Mouse (Mus musculus) ES-E14 (cell line): ENCODE data around the gene Pik3r6. TPM values are rescaled to one million over a fixed set of nuclear protein-coding genes. Genes with fewer than 3 reads are reported as not detected.

ENCODE experiments used
- DNase-seq: peaks from one replicate; pipeline ENCODE4 v3.0.0-alpha.2; 2013; ENCODE audit warnings: low read depth, low spot score
- H3K27ac ChIP-seq: 2 replicates; pipeline ENCODE4 v1.5.1; 2012; ENCODE audit warnings: low read depth, mild to moderate bottlenecking, low read length, moderate library complexity, mixed read lengths; ENCODE audit not compliant: poor library complexity, insufficient read depth, severe bottlenecking
- H3K36me3 ChIP-seq: 2 replicates; pipeline ENCODE4 v1.6.1; 2012; ENCODE audit warnings: mild to moderate bottlenecking, low read length, moderate library complexity, mixed read lengths; ENCODE audit not compliant: control insufficient read depth, poor library complexity, insufficient read depth, severe bottlenecking
- H3K4me1 ChIP-seq, 2 experiments: fragments of 150-350 bp in 1 of 2; sonication (generic) in 1 of 2; 2 replicates each; pipeline ENCODE4 v1.6.1; 2012; ENCODE audit warnings: low read length in 2 of 2, mild to moderate bottlenecking in 1 of 2, mixed read lengths in 1 of 2; ENCODE audit not compliant: control insufficient read depth in 2 of 2, insufficient read depth in 2 of 2, poor library complexity in 1 of 2
- H3K4me3 ChIP-seq, 2 experiments: fragments of 150-350 bp in 1 of 2; sonication (generic) in 1 of 2; 2 replicates each; pipeline ENCODE4 v1.5.1; 2012; ENCODE audit warnings: low read length in 2 of 2, low read depth in 1 of 2, mild to moderate bottlenecking in 1 of 2, mixed read lengths in 1 of 2; ENCODE audit not compliant: insufficient read depth in 1 of 2, poor library complexity in 1 of 2, severe bottlenecking in 1 of 2
- H3K9ac ChIP-seq: 2 replicates; pipeline ENCODE4 v1.6.1; 2012; ENCODE audit warnings: low read depth, mild to moderate bottlenecking, low read length, mixed read lengths; ENCODE audit not compliant: poor library complexity, insufficient read depth, severe bottlenecking
- H3K9me3 ChIP-seq: fragments of 150-350 bp; sonication (generic); 2 replicates; pipeline ENCODE4 v1.6.1; 2012; ENCODE audit warnings: low read depth, mild to moderate bottlenecking, low read length; ENCODE audit not compliant: control insufficient read depth, insufficient read depth
- CHD2 ChIP-seq: IDR thresholded peaks from 2 replicates; pipeline ENCODE4 v1.6.1; 2014; ENCODE audit warnings: mild to moderate bottlenecking, low read depth, low read length, inconsistent platforms
- HCFC1 ChIP-seq: IDR thresholded peaks from 2 replicates; pipeline ENCODE4 v1.6.1; 2012; ENCODE audit warnings: low read length, inconsistent platforms, borderline replicate concordance; ENCODE audit not compliant: insufficient read depth
- MAFK ChIP-seq: IDR thresholded peaks from 2 replicates; pipeline ENCODE4 v1.6.1; 2014; ENCODE audit warnings: mild to moderate bottlenecking, low read depth, low read length, inconsistent platforms; ENCODE audit not compliant: insufficient read depth
- ZC3H11A ChIP-seq: IDR thresholded peaks from 2 replicates; pipeline ENCODE4 v1.6.1; 2012; ENCODE audit warnings: low read depth, mild to moderate bottlenecking, inconsistent platforms, low read length, borderline replicate concordance
- ZNF384 ChIP-seq: IDR thresholded peaks from 2 replicates; pipeline ENCODE4 v1.6.1; 2012; ENCODE audit warnings: low read depth, low read length, inconsistent platforms
- in situ Hi-C, 2 experiments: fragments of 600-800 bp; cut with MboI; formaldehyde crosslinking; loops; one replicate each; pipeline ENCODE4 v1.15.1; 2025; ENCODE audit warnings: low sequenced_read_pairs in 2 of 2, inconsistent platforms in 1 of 2; ENCODE audit not compliant: unreplicated experiment in 2 of 2
- total RNA-seq: library from RNA; depleted of rRNA; stranded (reverse); fragments of 300-350 nt; gene quantifications from 2 replicates; pipeline ENCODE4 v1.2.3, GENCODE M21; 2012

Gene Pik3r6
- total RNA-seq, 1 experiment, result 0.40 TPM

DNA sequence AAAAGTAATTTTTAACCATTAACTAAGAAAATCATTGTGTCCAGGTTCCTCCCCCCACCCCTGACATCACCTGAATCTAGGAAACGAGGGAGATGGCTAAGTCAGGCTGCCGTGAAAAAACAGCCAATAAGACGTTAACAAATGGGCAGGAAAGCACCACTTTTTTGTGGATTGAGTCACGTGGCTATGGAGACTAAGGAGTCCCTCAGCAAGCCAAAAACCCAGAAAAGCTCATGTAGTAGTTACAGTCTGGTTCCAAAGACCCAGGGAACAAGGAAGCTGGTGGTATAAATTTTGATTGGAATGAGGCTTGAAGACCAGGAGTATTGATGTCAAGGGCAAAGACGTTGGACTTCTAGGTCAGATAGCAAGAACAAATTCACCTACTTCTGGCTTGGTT is 5.8 kb downstream of the Pik3r6 start:
- in situ Hi-C loops, result no loop called here
- H3K36me3 ChIP-seq, result no peaks in the 10 kb centered on the region
- no peak for TF ChIP-seq ZC3H11A
- TF ChIP-seq MAFK, result no peak
- H3K9ac ChIP-seq, result no peak overlapping the region
- H3K4me1 ChIP-seq, result no peaks in the 10 kb centered on the region
- no peak for DNase-seq
- H3K9me3 ChIP-seq, result peaks cover 2% of the 10 kb centered on the region; the same call in 1 of the 2 replicates
- H3K4me3 ChIP-seq, result no peak overlapping the region
- H3K27ac ChIP-seq, result no peak overlapping the region

DNA sequence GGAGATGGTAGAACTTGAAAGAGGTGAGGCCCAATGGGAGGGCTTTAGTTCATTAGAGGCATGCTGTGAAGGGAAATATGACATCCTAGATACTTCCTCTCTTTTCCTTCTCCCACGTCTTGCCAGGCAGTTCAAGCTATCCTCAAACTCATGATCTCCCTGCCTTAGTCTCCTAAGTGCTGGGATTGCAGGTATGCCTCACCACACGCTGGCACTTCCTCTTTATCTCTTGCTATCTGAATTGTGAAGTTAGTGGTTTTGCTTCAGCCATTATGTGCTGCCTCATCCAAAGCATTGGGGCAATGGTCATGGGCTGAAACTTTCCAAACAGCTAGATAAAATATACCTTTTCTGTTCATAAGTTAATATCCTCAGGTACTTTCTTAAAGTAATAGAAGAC is 6.4 kb downstream of the Pik3r6 start:
- H3K27ac ChIP-seq, result no peak overlapping the region
- in situ Hi-C loops, result no loop called here
- peaks cover 2% of the 10 kb centered on the region; the same call in 1 of the 2 replicates for H3K9me3 ChIP-seq
- no peak overlapping the region for H3K4me3 ChIP-seq
- H3K4me1 ChIP-seq, result no peaks in the 10 kb centered on the region
- no peak overlapping the region for H3K9ac ChIP-seq
- no peak for TF ChIP-seq ZC3H11A
- TF ChIP-seq CHD2, result no peak
- TF ChIP-seq ZNF384, result no peak
- no peak for TF ChIP-seq HCFC1
- TF ChIP-seq MAFK, result no peak
- DNase-seq, result no peak
- no peaks in the 10 kb centered on the region for H3K36me3 ChIP-seq

DNA sequence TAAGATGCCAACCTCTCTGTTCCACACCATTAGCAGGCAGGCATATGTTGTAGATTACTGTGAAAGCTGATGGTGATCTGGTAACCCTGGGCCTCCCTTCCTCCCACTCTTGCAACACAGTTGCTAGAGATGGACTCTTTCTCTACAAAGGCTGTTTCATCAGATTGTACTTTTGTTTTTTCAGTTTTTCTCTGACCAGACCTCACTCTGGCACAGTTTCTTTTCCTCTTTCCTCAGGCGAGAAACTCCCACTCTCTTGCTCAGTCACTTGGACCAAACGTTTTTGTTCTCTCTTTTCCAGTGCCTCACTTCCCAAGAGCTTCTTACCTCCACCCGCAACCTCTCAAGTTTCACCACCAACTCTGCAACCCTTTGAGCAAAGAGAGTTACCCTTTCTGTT is 11.2 kb downstream of the Pik3r6 start:
- no peaks in the 10 kb centered on the region for H3K36me3 ChIP-seq
- DNase-seq, result no peak
- TF ChIP-seq ZNF384, result no peak
- TF ChIP-seq CHD2, result no peak
- TF ChIP-seq HCFC1, result no peak
- TF ChIP-seq ZC3H11A, result no peak
- no peak for TF ChIP-seq MAFK
- H3K27ac ChIP-seq, result no peak overlapping the region
- H3K9ac ChIP-seq, result no peak overlapping the region
- in situ Hi-C loops, result no loop called here
- no peak overlapping the region for H3K4me3 ChIP-seq
- H3K4me1 ChIP-seq, result no peaks in the 10 kb centered on the region
- peaks cover 2% of the 10 kb centered on the region; the same call in 1 of the 2 replicates for H3K9me3 ChIP-seq

DNA sequence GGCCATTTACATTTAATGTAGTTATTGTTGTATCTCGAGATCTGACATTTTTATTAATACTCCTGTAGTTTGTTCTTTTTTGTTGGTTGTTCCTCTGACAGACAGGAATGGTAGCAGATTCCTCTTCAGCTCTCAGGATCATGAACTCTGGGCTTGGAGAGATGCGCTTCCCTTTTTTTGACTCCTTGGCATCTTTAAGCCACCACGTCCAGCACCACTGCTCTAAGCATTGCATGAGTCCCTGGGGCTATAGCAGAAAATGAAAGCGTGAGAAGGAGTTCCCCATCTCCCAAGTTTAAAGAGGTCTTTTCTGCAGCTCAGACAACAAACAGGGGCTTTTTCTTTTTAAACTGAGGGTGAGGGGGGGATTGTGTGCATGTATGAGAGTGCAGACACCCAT is 16.5 kb downstream of the Pik3r6 start:
- in situ Hi-C loops, result no loop called here
- TF ChIP-seq ZC3H11A (no peak), ZNF384 (no peak), HCFC1 (no peak)

DNA sequence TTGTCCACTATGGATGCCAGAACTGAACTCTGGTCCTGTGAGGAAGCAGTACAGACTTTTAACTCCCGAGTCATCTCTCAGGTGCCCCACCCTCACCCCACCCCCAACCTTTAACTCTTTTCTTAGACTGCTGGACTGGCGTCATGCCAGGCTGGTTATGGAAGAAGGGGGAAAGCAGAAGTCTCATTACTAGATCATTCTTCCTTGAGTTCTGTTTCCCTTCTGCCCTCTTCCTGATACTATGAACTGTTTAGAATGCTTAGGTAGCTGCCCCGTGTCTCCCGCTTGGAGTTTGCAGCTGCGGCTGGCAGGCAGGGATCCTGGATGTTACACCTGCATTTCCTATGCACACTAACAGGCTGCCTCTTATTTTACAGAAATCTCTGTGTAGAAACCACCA is 17.0 kb downstream of the Pik3r6 start:
- H3K36me3 ChIP-seq, result no peaks in the 10 kb centered on the region
- TF ChIP-seq ZC3H11A (no peak), MAFK (no peak), ZNF384 (no peak), CHD2 (no peak), HCFC1 (no peak)
- H3K4me1 ChIP-seq, result no peaks in the 10 kb centered on the region
- no peak overlapping the region for H3K27ac ChIP-seq
- DNase-seq, result no peak
- H3K9ac ChIP-seq, result no peak overlapping the region
- H3K9me3 ChIP-seq, result no peaks in the 10 kb centered on the region
- in situ Hi-C loops, result no loop called here
- H3K4me3 ChIP-seq, result no peak overlapping the region

More for the DNA sequence above, 16.5 kb downstream of the Pik3r6 start:
- no peak overlapping the region for H3K4me3 ChIP-seq
- H3K9ac ChIP-seq, result no peak overlapping the region
- H3K27ac ChIP-seq, result no peak overlapping the region
- no peaks in the 10 kb centered on the region for H3K9me3 ChIP-seq
- H3K4me1 ChIP-seq, result no peaks in the 10 kb centered on the region
- DNase-seq, result no peak
- H3K36me3 ChIP-seq, result no peaks in the 10 kb centered on the region
